Mouse (Mus musculus): ENCODE data around the gene Impg1. TPM values are rescaled to one million over a fixed set of nuclear protein-coding genes. Genes with fewer than 3 reads are reported as not detected.

Impg1 gene
- polyA plus RNA-seq, 1 experiment from 2014 or later: not detected

GRCm38 (mm10) chr9:80380078-80380645, 85.1 kb downstream of the Impg1 start:
- DNase-seq (ENCODE audit: low spot score): no peak
- H3K36me3 ChIP-seq (ENCODE audit: insufficient read depth, low read length): no peaks in the 10 kb centered on the region
- WGBS: 89% methylated on average over 2 of the region's 2 CpGs

GRCm38 (mm10) chr9:80374100-80374499, 91.2 kb downstream of the Impg1 start:
- TF ChIP-seq CTCF (IDR thresholded peaks at IDR 0.05; ENCODE audit: low read depth): no peak
- ATAC-seq (replicated peaks; ENCODE audit: low FRiP score, low read depth): no peak
- H3K27me3 ChIP-seq (ENCODE audit: insufficient read depth, low read length): no peaks in the 10 kb centered on the region

More at GRCm38 (mm10) chr9:80380078-80380645, 85.1 kb downstream of the Impg1 start:
- H3K27ac ChIP-seq: no peak overlapping the region
- H3K4me2 ChIP-seq (ENCODE audit: low read length): no peak overlapping the region
- no peaks in the 10 kb centered on the region for H3K4me1 ChIP-seq (replicated peaks; ENCODE audit: insufficient read depth, low read length)
- H3K9ac ChIP-seq (ENCODE audit: low read depth, low read length): no peak overlapping the region
- no peaks in the 10 kb centered on the region for H3K27me3 ChIP-seq (ENCODE audit: insufficient read depth, low read length)
- TF ChIP-seq CTCF (IDR thresholded peaks at IDR 0.05; ENCODE audit: low read depth): no peak
- no peaks in the 10 kb centered on the region for H3K9me3 ChIP-seq (replicated peaks; ENCODE audit: low read length)
- no peak overlapping the region for H3K4me3 ChIP-seq (replicated peaks; ENCODE audit: low read depth, low read length)
- ATAC-seq (replicated peaks; ENCODE audit: low FRiP score, low read depth): no peak

GRCm38 (mm10) chr9:80373304-80373739, 92.0 kb downstream of the Impg1 start:
- 89% methylated on average over 5 of the region's 5 CpGs for WGBS
- DNase-seq (ENCODE audit: low spot score) (no peak), ATAC-seq (replicated peaks; ENCODE audit: low FRiP score, low read depth) (no peak)
- no peaks in the 10 kb centered on the region for H3K4me1 ChIP-seq (replicated peaks; ENCODE audit: insufficient read depth, low read length)
- H3K9ac ChIP-seq (ENCODE audit: low read depth, low read length): no peak overlapping the region
- no peak overlapping the region for H3K4me3 ChIP-seq (replicated peaks; ENCODE audit: low read depth, low read length)
- H3K4me2 ChIP-seq (ENCODE audit: low read length): no peak overlapping the region
- H3K27ac ChIP-seq: no peak overlapping the region
- no peak for TF ChIP-seq CTCF (IDR thresholded peaks at IDR 0.05; ENCODE audit: low read depth)
- no peaks in the 10 kb centered on the region for H3K36me3 ChIP-seq (ENCODE audit: insufficient read depth, low read length)
- no peaks in the 10 kb centered on the region for H3K9me3 ChIP-seq (replicated peaks; ENCODE audit: low read length)
- H3K27me3 ChIP-seq (ENCODE audit: insufficient read depth, low read length): no peaks in the 10 kb centered on the region

More at GRCm38 (mm10) chr9:80374100-80374499, 91.2 kb downstream of the Impg1 start:
- 57% methylated on average over 1 of the region's 1 CpGs for WGBS
- DNase-seq (ENCODE audit: low spot score): no peak
- Histone ChIP-seq H3K4me2 (ENCODE audit: low read length) (no peak overlapping the region), H3K4me1 (replicated peaks; ENCODE audit: insufficient read depth, low read length) (no peaks in the 10 kb centered on the region), H3K4me3 (replicated peaks; ENCODE audit: low read depth, low read length) (no peak overlapping the region), H3K9ac (ENCODE audit: low read depth, low read length) (no peak overlapping the region), H3K9me3 (replicated peaks; ENCODE audit: low read length) (no peaks in the 10 kb centered on the region), H3K27ac (no peak overlapping the region), H3K36me3 (ENCODE audit: insufficient read depth, low read length) (no peaks in the 10 kb centered on the region)

GRCm38 (mm10) chr9:80368636-80369035, 96.6 kb downstream of the Impg1 start:
- H3K4me2 ChIP-seq (ENCODE audit: low read length): no peak overlapping the region
- no peaks in the 10 kb centered on the region for H3K9me3 ChIP-seq (replicated peaks; ENCODE audit: low read length)
- no peaks in the 10 kb centered on the region for H3K36me3 ChIP-seq (ENCODE audit: insufficient read depth, low read length)
- H3K27ac ChIP-seq: no peak overlapping the region
- H3K9ac ChIP-seq (ENCODE audit: low read depth, low read length): no peak overlapping the region
- no peak for ATAC-seq (replicated peaks; ENCODE audit: low FRiP score, low read depth)
- TF ChIP-seq CTCF (IDR thresholded peaks at IDR 0.05; ENCODE audit: low read depth): no peak
- no peaks in the 10 kb centered on the region for H3K4me1 ChIP-seq (replicated peaks; ENCODE audit: insufficient read depth, low read length)
- H3K4me3 ChIP-seq (replicated peaks; ENCODE audit: low read depth, low read length): no peak overlapping the region
- 67% methylated on average over 2 of the region's 2 CpGs for WGBS
- DNase-seq (ENCODE audit: low spot score): no peak
- no peaks in the 10 kb centered on the region for H3K27me3 ChIP-seq (ENCODE audit: insufficient read depth, low read length)

GRCm38 (mm10) chr9:80367520-80368204, 97.6 kb downstream of the Impg1 start:
- DNase-seq (ENCODE audit: low spot score) (no peak), ATAC-seq (replicated peaks; ENCODE audit: low FRiP score, low read depth) (no peak)
- Histone ChIP-seq H3K36me3 (ENCODE audit: insufficient read depth, low read length) (no peaks in the 10 kb centered on the region), H3K27me3 (ENCODE audit: insufficient read depth, low read length) (no peaks in the 10 kb centered on the region), H3K4me1 (replicated peaks; ENCODE audit: insufficient read depth, low read length) (no peaks in the 10 kb centered on the region), H3K9ac (ENCODE audit: low read depth, low read length) (no peak overlapping the region), H3K27ac (no peak overlapping the region), H3K4me2 (ENCODE audit: low read length) (no peak overlapping the region), H3K9me3 (replicated peaks; ENCODE audit: low read length) (no peaks in the 10 kb centered on the region), H3K4me3 (replicated peaks; ENCODE audit: low read depth, low read length) (no peak overlapping the region)
- TF ChIP-seq CTCF (IDR thresholded peaks at IDR 0.05; ENCODE audit: low read depth): no peak
- 83% methylated on average over 2 of the region's 2 CpGs for WGBS

- H3K4me2 ChIP-seq (ENCODE audit: low read length): no peak overlapping the region
- no peaks in the 10 kb centered on the region for H3K9me3 ChIP-seq (replicated peaks; ENCODE audit: low read length)
- no peaks in the 10 kb centered on the region for H3K36me3 ChIP-seq (ENCODE audit: insufficient read depth, low read length)
- no peaks in the 10 kb centered on the region for H3K4me1 ChIP-seq (replicated peaks; ENCODE audit: insufficient read depth, low read length)
- no peak overlapping the region for H3K4me3 ChIP-seq (replicated peaks; ENCODE audit: low read depth, low read length)
- H3K27ac ChIP-seq: no peak overlapping the region
- no peak overlapping the region for H3K9ac ChIP-seq (ENCODE audit: low read depth, low read length)
- no peaks in the 10 kb centered on the region for H3K27me3 ChIP-seq (ENCODE audit: insufficient read depth, low read length)
- TF ChIP-seq CTCF (IDR thresholded peaks at IDR 0.05; ENCODE audit: low read depth): no peak
- ATAC-seq (replicated peaks; ENCODE audit: low FRiP score, low read depth) (no peak), DNase-seq (ENCODE audit: low spot score) (no peak)
These were observed 105.2 kb downstream of the Impg1 start for GRCm38 (mm10) chr9:80360063-80360462.
